Comparison of ENCODE assay signal across 18 mouse cellular contexts in the genomic region with DNA sequence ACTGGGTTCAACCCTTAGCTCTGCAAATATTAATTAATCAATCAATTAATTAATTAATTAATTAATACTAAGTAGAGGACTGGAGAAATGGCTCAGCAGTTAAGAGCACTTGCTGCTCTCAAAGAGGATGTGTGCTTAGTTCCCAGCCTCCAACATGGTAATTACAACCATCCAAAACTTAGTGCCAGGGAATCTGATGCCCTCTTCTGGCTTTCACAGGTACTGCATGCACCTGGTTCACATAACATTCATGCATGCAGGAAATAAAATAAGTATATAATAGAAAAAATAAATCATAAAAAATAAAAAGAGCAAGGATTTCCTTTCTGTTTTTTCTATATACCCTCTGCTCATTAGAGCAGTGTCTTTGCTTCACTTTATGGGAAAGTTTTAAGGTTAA.
DNase-seq lines count a peak whose midpoint lies in the region; ATAC-seq and TF ChIP-seq lines count a peak whose summit lies in the region.
"Had no signal": no experiment of that assay in that cellular context is flagged by ENCODE, and none has a peak within 500 bp of the region (broad histone marks: within the 10 kb centered on the region; RNA-seq: fewer than 3 reads in every experiment).

No protein-coding gene starts in this region.

- no peak for ATAC-seq in kidney, postnatal 0 days (replicated peaks; ENCODE audit: low FRiP score, low read depth)
- no peak for ATAC-seq in megakaryocyte, adult 5-6 weeks (ENCODE audit: poor library complexity, severe bottlenecking)
- ATAC-seq: forebrain, embryonic 13.5 days had no signal

- peak; percentile 35; the same call in 1 of the 2 replicates for TF ChIP-seq CTCF in kidney, postnatal 0 days (IDR thresholded peaks at IDR 0.05; ENCODE audit: low read depth)

- H3K4me2 ChIP-seq in kidney, postnatal 0 days (ENCODE audit: low read length), result no peak overlapping the region
- H3K4me2 ChIP-seq: forebrain, embryonic 13.5 days; heart, embryonic 15.5 days; lung, embryonic 15.5 days; neural tube, embryonic 12.5 days had no signal

- no peak overlapping the region for H3K4me3 ChIP-seq in kidney, postnatal 0 days (replicated peaks; ENCODE audit: low read depth, low read length)
- H3K4me3 ChIP-seq: forebrain, embryonic 13.5 days; heart, embryonic 15.5 days; lung, embryonic 15.5 days; neural tube, embryonic 12.5 days had no signal

- no peak overlapping the region for H3K9ac ChIP-seq in kidney, postnatal 0 days (ENCODE audit: low read depth, low read length)
- H3K9ac ChIP-seq: forebrain, embryonic 13.5 days; heart, embryonic 15.5 days; lung, embryonic 15.5 days; neural tube, embryonic 12.5 days had no signal

- peak; percentile 16 to 24 for DNase-seq in cerebellum, postnatal 14 days
- no peak for DNase-seq in cerebellum, postnatal 10 days
- DNase-seq in kidney, postnatal 0 days (ENCODE audit: low spot score), result no peak
- no peak for DNase-seq in kidney, postnatal 10 days
- DNase-seq in thymus, postnatal 14 days, result peak; percentile 12
- no peak for DNase-seq in thymus, postnatal 36 days
- DNase-seq in adrenal gland, postnatal 25 days, result no peak
- DNase-seq: adrenal gland, adult 2 months; cerebellum, adult 11 months; cerebellum, postnatal 36 days; kidney, adult 11 months; kidney, postnatal 14 days; spleen, adult 18-20 months had no signal

- no peaks in the 10 kb centered on the region for H3K9me3 ChIP-seq in kidney, postnatal 0 days (replicated peaks; ENCODE audit: low read length)
- H3K9me3 ChIP-seq: forebrain, embryonic 13.5 days; heart, embryonic 15.5 days; lung, embryonic 15.5 days; neural tube, embryonic 12.5 days had no signal

- H3K27me3 ChIP-seq in kidney, postnatal 0 days (ENCODE audit: insufficient read depth, low read length), result no peaks in the 10 kb centered on the region
- H3K27me3 ChIP-seq: heart, embryonic 15.5 days; lung, embryonic 15.5 days; neural tube, embryonic 12.5 days had no signal

- H3K36me3 ChIP-seq in kidney, postnatal 0 days (ENCODE audit: insufficient read depth, low read length), result no peaks in the 10 kb centered on the region
- H3K36me3 ChIP-seq: heart, embryonic 15.5 days; lung, embryonic 15.5 days; neural tube, embryonic 12.5 days had no signal

- no peak overlapping the region for H3K27ac ChIP-seq in kidney, postnatal 0 days
- H3K27ac ChIP-seq: forebrain, embryonic 13.5 days; heart, embryonic 15.5 days; lung, embryonic 15.5 days; neural tube, embryonic 12.5 days had no signal

- no peaks in the 10 kb centered on the region for H3K4me1 ChIP-seq in kidney, postnatal 0 days (replicated peaks; ENCODE audit: insufficient read depth, low read length)
- H3K4me1 ChIP-seq: lung, embryonic 15.5 days; neural tube, embryonic 12.5 days had no signal

Comparison
In these comparisons a context has a peak if more than half of its experiments do, and no peak if none do; other contexts are left out.
1. DNase-seq: peak in cerebellum, postnatal 14 days (2 of 2) and thymus, postnatal 14 days (single experiment); none in cerebellum, postnatal 10 days (0 of 2), kidney, postnatal 0 days (single experiment), kidney, postnatal 10 days (single experiment), thymus, postnatal 36 days (0 of 2) and adrenal gland, postnatal 25 days (single experiment).